In the genomic region with DNA sequence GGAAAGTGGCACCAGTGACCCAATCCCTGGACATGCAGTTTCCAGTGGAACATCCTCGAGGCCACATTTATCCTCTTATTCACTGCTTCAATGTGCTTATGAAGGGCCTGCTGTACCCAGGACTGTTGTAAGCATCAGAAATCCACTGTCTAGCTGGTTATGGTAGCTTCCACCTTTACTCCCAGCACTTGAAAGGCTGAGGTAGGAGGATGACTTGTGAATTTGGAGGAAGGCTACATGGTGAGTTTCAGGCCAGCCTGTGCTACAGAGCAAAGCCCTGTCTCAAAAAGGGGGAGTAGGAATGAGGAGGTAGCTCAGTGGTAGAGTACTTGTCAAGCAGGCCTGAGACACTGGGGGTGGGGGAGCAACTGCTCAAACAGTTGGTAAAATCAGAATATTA, we compare ENCODE assay signal across 18 mouse cellular contexts. TPM values are rescaled to one million over a fixed set of nuclear protein-coding genes. Genes with fewer than 3 reads are reported as not detected.
A peak's percentile ranks its signal among the peaks of the same experiment; 100 is the strongest.
DNase-seq lines count a peak whose midpoint lies in the region; ATAC-seq and TF ChIP-seq lines count a peak whose summit lies in the region.
"Had no signal": no experiment of that assay in that cellular context is flagged by ENCODE, and none has a peak within 500 bp of the region (broad histone marks: within the 10 kb centered on the region; RNA-seq: fewer than 3 reads in every experiment).

No protein-coding gene starts in this region.

- no peak for TF ChIP-seq POLR2A in cortical plate, adult 2 months (IDR thresholded peaks at IDR 0.05; ENCODE audit: extremely low read depth, insufficient read depth, low read length)

- intact Hi-C loops in left cerebral cortex, adult 2 months (cut with DNase I): no loop called here

- H3K27me3 ChIP-seq in heart, embryonic 10.5 days (ENCODE audit: insufficient read depth, poor library complexity, severe bottlenecking): no peaks in the 10 kb centered on the region
- H3K27me3 ChIP-seq: forebrain, embryonic 13.5 days; intestine, embryonic 15.5 days had no signal

- H3K4me3 ChIP-seq in heart, embryonic 10.5 days: no peak overlapping the region
- no peak overlapping the region for H3K4me3 ChIP-seq in left cerebral cortex, adult 2 months
- H3K4me3 ChIP-seq in cortical plate, adult 2 months (ENCODE audit: insufficient read depth, low read length): no peak overlapping the region
- H3K4me3 ChIP-seq: forebrain, embryonic 13.5 days; hindbrain, embryonic 10.5 days; intestine, embryonic 15.5 days had no signal

- peak; percentile 73 for DNase-seq in heart, embryonic 10.5 days (ENCODE audit: low spot score)
- no peak for DNase-seq in heart, adult 18-20 months
- DNase-seq in left cerebral cortex, adult 2 months (ENCODE audit: extremely low spot score in 1 of 2, low spot score in 2 of 2): no peak
- no peak for DNase-seq in left cerebral cortex, adult 11 months (ENCODE audit: low spot score)
- peak; percentile 24 for DNase-seq in adipocyte (ENCODE audit: low spot score)
- DNase-seq: adrenal gland, postnatal 10 days; cerebellum, adult 11-12 months; cerebellum, adult 9-10 months; cerebellum, postnatal 25 days; forebrain, postnatal 0 days; gastrocnemius, postnatal 10 days; kidney, adult 2 months had no signal

- no peak overlapping the region for H3K27ac ChIP-seq in heart, embryonic 10.5 days
- peak overlapping the region; percentile 94 for H3K27ac ChIP-seq in left cerebral cortex, adult 2 months
- peak overlapping the region; percentile 20; the same call in 1 of the 2 replicates for H3K27ac ChIP-seq in cortical plate, adult 2 months (ENCODE audit: insufficient read depth, low read length)
- H3K27ac ChIP-seq: forebrain, embryonic 13.5 days; hindbrain, embryonic 10.5 days; hindbrain, embryonic 14.5 days; intestine, embryonic 15.5 days had no signal

- no peak for TF ChIP-seq CTCF in left cerebral cortex, adult 2 months (IDR thresholded peaks at IDR 0.05)
- TF ChIP-seq CTCF in cortical plate, adult 2 months (IDR thresholded peaks at IDR 0.05; ENCODE audit: extremely low read depth, insufficient read depth, low read length): no peak

- H3K36me3 ChIP-seq in heart, embryonic 10.5 days: peaks cover 17% of the 10 kb centered on the region

- 91% methylated on average over 1 of the region's 1 CpGs for WGBS in heart, embryonic 10.5 days

- no peak for ATAC-seq in megakaryocyte-erythroid progenitor cell, adult 5-6 weeks (replicated peaks; ENCODE audit: low FRiP score, low TSS enrichment, poor library complexity, severe bottlenecking)
- ATAC-seq: forebrain, embryonic 13.5 days; forebrain, postnatal 0 days; intestine, embryonic 15.5 days had no signal

- peaks cover 18% of the 10 kb centered on the region for H3K4me1 ChIP-seq in heart, embryonic 10.5 days
- H3K4me1 ChIP-seq in cortical plate, adult 2 months (ENCODE audit: control insufficient read depth, insufficient read depth, low read length): peaks cover 7% of the 10 kb centered on the region; the same call in 1 of the 2 replicates

- H3K9me3 ChIP-seq in heart, embryonic 10.5 days: no peaks in the 10 kb centered on the region
- H3K9me3 ChIP-seq: forebrain, embryonic 13.5 days; hindbrain, embryonic 10.5 days; intestine, embryonic 15.5 days had no signal

RNA-seq across cellular contexts. Expression of a gene that starts 1.0 kb away (rescaled TPM):
- 10.2 and 11.3 TPM in 2 replicates for polyA plus RNA-seq in heart, embryonic 10.5 days (2016; fragmentation: Nextera tagmentation; extraction: Ambion mirVana)
- total RNA-seq in heart, adult 18-20 months (2021): 100 to 1,000 TPM; 119 to 128 TPM
- 100 to 1,000 TPM; 162 to 164 TPM for total RNA-seq in left cerebral cortex, adult 2 months (2021)
- polyA plus RNA-seq in cortical plate, adult 2 months (2012; rRNA removed): 63.4 and 63.6 TPM in 2 replicates
- total RNA-seq in megakaryocyte-erythroid progenitor cell, adult 5-6 weeks (2014; fragmentation: Nextera tagmentation): 23.4 and 34.6 TPM in 2 replicates
- 17.3 and 18.5 TPM in 2 replicates for total RNA-seq in megakaryocyte-erythroid progenitor cell, adult 5-6 weeks (2017)

RNA-seq across cellular contexts. Expression of a gene that starts 8.3 kb away (rescaled TPM):
- 11.2 and 15.7 TPM in 2 replicates for polyA plus RNA-seq in heart, embryonic 10.5 days (2016; fragmentation: Nextera tagmentation; extraction: Ambion mirVana)
- 1 to 10 TPM; 5.0 to 6.2 TPM for total RNA-seq in heart, adult 18-20 months (2021)
- 10 to 100 TPM; 15.6 to 16.8 TPM for total RNA-seq in left cerebral cortex, adult 2 months (2021)
- polyA plus RNA-seq in cortical plate, adult 2 months (2012; rRNA removed): 20.9 and 21.9 TPM in 2 replicates
- total RNA-seq in megakaryocyte-erythroid progenitor cell, adult 5-6 weeks (2014; fragmentation: Nextera tagmentation): 0.76 TPM in 1 of 2 replicates, not detected in the other
- total RNA-seq in megakaryocyte-erythroid progenitor cell, adult 5-6 weeks (2017): 3.4 TPM in 1 of 2 replicates, not detected in the other

Comparison
In these comparisons a context has a peak if more than half of its experiments do, and no peak if none do; other contexts are left out.
1. DNase-seq: peak in heart, embryonic 10.5 days (single experiment) and adipocyte (single experiment); none in heart, adult 18-20 months (0 of 2), left cerebral cortex, adult 2 months (0 of 2) and left cerebral cortex, adult 11 months (single experiment).